Mouse (Mus musculus): ENCODE results near the gene Tmem87a. TPM values are rescaled to one million over a fixed set of nuclear protein-coding genes. Genes with fewer than 3 reads are reported as not detected.

Gene Tmem87a
- polyA plus RNA-seq, 1 experiment, result 9.8 TPM

DNA sequence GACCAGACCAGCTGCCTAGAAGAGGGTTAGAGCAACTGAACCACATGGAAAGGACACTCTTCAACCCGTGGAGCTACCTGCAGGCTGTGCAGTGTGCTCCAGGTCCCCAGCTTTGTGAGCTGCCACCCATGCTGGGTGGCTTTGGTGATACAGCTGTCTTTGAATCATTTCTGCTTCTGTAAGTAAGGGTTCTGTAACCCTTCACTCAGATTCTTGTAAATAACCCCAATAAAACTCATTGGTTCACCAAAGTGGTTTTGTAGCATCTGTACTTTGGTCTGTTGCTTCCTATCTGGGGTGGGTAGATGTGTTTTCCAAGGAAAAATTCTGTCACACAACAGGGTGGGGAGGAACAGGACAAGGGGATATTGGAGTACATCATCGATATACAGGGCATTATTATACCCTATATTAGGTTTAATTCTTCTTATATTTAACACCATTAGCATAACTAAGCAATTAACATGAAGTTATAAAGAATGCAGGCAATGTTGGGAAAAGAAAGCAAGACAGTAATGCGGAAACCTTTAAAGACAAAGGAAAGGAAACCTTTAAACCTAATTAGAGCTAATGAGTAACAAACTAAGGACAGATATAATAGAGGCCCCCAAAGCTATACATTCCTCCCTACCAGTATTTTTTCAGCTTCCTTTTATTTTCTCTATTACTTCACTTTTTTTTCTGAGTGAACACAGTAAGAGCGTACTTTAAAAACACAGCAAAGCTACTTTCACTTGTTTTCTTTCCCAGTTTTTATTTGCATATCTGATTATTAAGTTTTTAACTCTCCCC, 36.3 kb downstream of the Tmem87a start:
- Histone ChIP-seq H3K36me3 (ENCODE audit: control insufficient read depth, insufficient read depth) (peaks cover 78% of the 10 kb centered on the region), H3K27me3 (ENCODE audit: control insufficient read depth, insufficient read depth, insufficient read length) (no peaks in the 10 kb centered on the region), H3K79me2 (ENCODE audit: control insufficient read depth, insufficient read depth) (no peaks in the 10 kb centered on the region), H3K79me3 (ENCODE audit: low read depth) (no peaks in the 10 kb centered on the region), H3ac (ENCODE audit: control insufficient read depth, insufficient read length, low read depth) (no peak overlapping the region), H3K4me3 (ENCODE audit: insufficient read depth, poor library complexity, severe bottlenecking) (no peak overlapping the region)
- TF ChIP-seq MYOD1 (IDR thresholded peaks at IDR 0.05; ENCODE audit: control insufficient read depth, insufficient read length, low read depth) (no peak), FOSL1 (IDR thresholded peaks at IDR 0.05; ENCODE audit: insufficient read depth, low read length, poor library complexity, severe bottlenecking) (no peak), USF1 (IDR thresholded peaks at IDR 0.05; ENCODE audit: low read depth) (no peak), MYOG (IDR thresholded peaks at IDR 0.05; ENCODE audit: control insufficient read depth, extremely low read depth, insufficient read length) (no peak), MAX (IDR thresholded peaks at IDR 0.05) (no peak), CTCF (IDR thresholded peaks at IDR 0.05; ENCODE audit: control insufficient read depth, insufficient read depth, insufficient read length) (no peak)

DNA sequence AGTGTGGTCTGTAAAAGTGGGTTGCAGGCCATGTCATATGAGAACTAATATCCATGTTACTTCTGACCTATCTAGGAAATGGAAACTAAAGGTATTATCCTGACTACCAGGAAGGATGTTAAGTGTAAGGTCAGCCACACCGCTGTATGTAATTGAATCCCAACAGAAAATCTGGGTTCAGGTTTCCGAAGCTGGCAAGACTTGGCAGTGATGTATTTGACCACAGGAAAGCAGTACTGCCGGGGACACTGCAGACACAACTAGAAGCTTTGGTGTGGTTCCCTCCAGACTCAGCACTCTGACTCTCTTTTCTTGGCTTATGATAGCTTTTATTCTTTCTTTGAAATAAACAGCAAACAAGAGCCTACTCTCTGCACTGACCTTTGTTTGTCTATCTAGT, 37.4 kb downstream of the Tmem87a start:
- Histone ChIP-seq H3K4me3 (ENCODE audit: insufficient read depth, poor library complexity, severe bottlenecking) (no peak overlapping the region), H3K27me3 (ENCODE audit: control insufficient read depth, insufficient read depth, insufficient read length) (no peaks in the 10 kb centered on the region), H3K36me3 (ENCODE audit: control insufficient read depth, insufficient read depth) (peaks cover 78% of the 10 kb centered on the region), H3K79me3 (ENCODE audit: low read depth) (no peaks in the 10 kb centered on the region), H3ac (ENCODE audit: control insufficient read depth, insufficient read length, low read depth) (no peak overlapping the region), H3K79me2 (ENCODE audit: control insufficient read depth, insufficient read depth) (no peaks in the 10 kb centered on the region)
- TF ChIP-seq FOSL1 (IDR thresholded peaks at IDR 0.05; ENCODE audit: insufficient read depth, low read length, poor library complexity, severe bottlenecking) (no peak), MYOD1 (IDR thresholded peaks at IDR 0.05; ENCODE audit: control insufficient read depth, insufficient read length, low read depth) (no peak), CTCF (IDR thresholded peaks at IDR 0.05; ENCODE audit: control insufficient read depth, insufficient read depth, insufficient read length) (no peak), MAX (IDR thresholded peaks at IDR 0.05) (no peak), CEBPB (IDR thresholded peaks at IDR 0.05; ENCODE audit: low read depth) (no peak)

DNA sequence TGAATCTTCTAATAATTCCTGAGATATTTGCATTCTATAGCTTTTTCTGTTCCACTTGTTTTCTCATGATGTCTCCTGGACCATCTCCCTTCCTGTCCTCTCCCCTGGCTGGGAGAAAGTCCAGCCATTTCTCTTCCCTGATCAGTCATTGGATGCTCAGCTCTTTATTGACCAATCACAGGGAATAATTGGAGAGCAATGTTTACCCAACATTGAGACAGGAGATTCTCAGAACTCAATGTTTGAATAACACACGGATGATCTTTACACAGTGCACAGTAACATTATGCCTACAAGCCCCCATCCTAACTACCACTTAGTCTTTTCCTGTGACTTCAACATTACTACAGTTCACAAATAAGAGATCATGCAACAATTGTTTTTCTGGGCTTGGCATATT, 43.5 kb downstream of the Tmem87a start:
- Histone ChIP-seq H3K27me3 (ENCODE audit: control insufficient read depth, insufficient read depth, insufficient read length) (no peaks in the 10 kb centered on the region), H3K36me3 (ENCODE audit: control insufficient read depth, insufficient read depth) (peaks cover 75% of the 10 kb centered on the region), H3K79me2 (ENCODE audit: control insufficient read depth, insufficient read depth) (no peaks in the 10 kb centered on the region), H3K4me3 (ENCODE audit: insufficient read depth, poor library complexity, severe bottlenecking) (no peak overlapping the region), H3K79me3 (ENCODE audit: low read depth) (no peaks in the 10 kb centered on the region), H3ac (ENCODE audit: control insufficient read depth, insufficient read length, low read depth) (no peak overlapping the region)
- TF ChIP-seq MYOD1 (IDR thresholded peaks at IDR 0.05; ENCODE audit: control insufficient read depth, insufficient read length, low read depth) (no peak), USF1 (IDR thresholded peaks at IDR 0.05; ENCODE audit: low read depth) (no peak), FOSL1 (IDR thresholded peaks at IDR 0.05; ENCODE audit: insufficient read depth, low read length, poor library complexity, severe bottlenecking) (no peak), MYOG (IDR thresholded peaks at IDR 0.05; ENCODE audit: control insufficient read depth, extremely low read depth, insufficient read length) (no peak), CTCF (IDR thresholded peaks at IDR 0.05; ENCODE audit: control insufficient read depth, insufficient read depth, insufficient read length) (no peak), MAX (IDR thresholded peaks at IDR 0.05) (no peak), CEBPB (IDR thresholded peaks at IDR 0.05; ENCODE audit: low read depth) (no peak)

DNA sequence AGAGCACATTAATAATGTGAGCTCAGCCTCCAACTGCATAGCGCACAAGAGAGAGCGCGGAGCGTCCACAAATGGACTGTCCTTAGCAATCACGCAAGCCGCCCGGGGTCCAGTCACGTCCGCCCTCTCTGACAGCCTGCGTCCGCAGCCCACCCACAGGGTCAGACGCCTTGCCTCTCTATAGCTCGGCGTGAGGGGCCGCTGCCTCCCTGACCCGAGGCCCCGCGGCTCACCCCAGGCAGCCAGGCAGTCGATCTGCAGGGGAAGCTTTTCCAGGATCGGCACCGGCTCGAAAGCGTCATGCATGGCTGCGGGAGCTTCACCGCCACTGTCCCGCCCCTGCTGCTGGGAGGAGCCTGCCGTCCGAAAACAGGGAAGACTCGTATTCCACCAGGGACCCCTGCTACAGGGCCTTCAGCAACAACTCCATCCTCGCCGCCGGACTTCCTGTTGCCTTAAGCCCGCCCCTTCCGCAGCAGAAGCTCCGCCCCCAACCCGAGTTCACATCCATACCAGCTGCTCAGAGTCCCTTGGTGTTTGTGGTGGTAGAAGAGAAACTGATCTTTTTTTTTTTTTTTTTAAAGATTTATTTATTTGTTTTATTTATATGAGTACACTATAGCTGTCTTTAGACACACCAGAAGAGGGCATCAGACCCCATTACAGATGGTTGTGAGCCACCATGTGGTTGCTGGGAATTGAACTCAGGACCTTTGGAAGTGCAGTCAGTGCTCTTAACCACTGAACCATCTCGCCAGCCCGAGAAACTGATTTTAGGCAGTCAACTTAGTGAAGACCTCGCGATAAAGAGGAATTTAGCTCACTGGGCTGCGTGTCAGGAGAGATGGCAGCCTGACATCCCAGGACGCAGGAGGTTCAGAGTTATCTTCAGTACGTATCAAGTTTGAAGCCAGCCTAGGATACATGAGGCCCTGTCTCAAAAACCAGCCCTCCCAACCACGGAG, 50.9 kb downstream of the Tmem87a start, which contains the start of gene Vps39:
TSS of gene Vps39 (minus strand) at position 456 of the 965 bp plus-strand sequence.
- peaks cover 27% of the 10 kb centered on the region for H3K36me3 ChIP-seq (ENCODE audit: control insufficient read depth, insufficient read depth)
- H3K79me3 ChIP-seq (ENCODE audit: low read depth), result no peaks in the 10 kb centered on the region
- peak within 1 kb of the TSS; percentile 78 for H3K4me3 ChIP-seq (ENCODE audit: insufficient read depth, poor library complexity, severe bottlenecking)
- peak within 1 kb of the TSS; percentile 97 for H3ac ChIP-seq (ENCODE audit: control insufficient read depth, insufficient read length, low read depth)
- TF ChIP-seq MYOG (IDR thresholded peaks at IDR 0.05; ENCODE audit: control insufficient read depth, extremely low read depth, insufficient read length) (no peak), CEBPB (IDR thresholded peaks at IDR 0.05; ENCODE audit: low read depth) (no peak), MYOD1 (IDR thresholded peaks at IDR 0.05; ENCODE audit: control insufficient read depth, insufficient read length, low read depth) (no peak), CTCF (IDR thresholded peaks at IDR 0.05; ENCODE audit: control insufficient read depth, insufficient read depth, insufficient read length) (no peak), USF1 (IDR thresholded peaks at IDR 0.05; ENCODE audit: low read depth) (no peak), FOSL1 (IDR thresholded peaks at IDR 0.05; ENCODE audit: insufficient read depth, low read length, poor library complexity, severe bottlenecking) (no peak), MAX (IDR thresholded peaks at IDR 0.05) (no peak)
- peaks cover 37% of the 10 kb centered on the region for H3K79me2 ChIP-seq (ENCODE audit: control insufficient read depth, insufficient read depth)
- no peaks in the 10 kb centered on the region for H3K27me3 ChIP-seq (ENCODE audit: control insufficient read depth, insufficient read depth, insufficient read length)

DNA sequence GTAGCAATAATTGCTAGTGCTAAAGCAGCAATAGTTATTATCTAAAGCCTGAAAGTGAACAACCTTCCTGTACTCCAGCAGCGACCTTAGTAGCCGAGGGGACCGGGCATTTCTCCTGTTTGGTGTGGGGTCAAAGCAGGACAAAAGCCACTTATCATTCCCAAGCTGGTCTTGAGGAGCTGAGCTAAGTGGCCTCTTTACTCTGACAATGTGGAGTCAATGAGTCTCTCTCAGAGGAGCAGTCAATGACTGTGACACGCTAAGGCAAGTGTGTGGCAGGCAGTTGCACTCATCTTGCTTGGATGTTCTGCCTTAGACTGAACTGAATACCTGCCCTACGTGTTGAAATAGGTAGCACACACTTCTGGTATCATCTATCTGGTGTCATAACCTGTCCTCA, 52.6 kb downstream of the Tmem87a start:
- Histone ChIP-seq H3K36me3 (ENCODE audit: control insufficient read depth, insufficient read depth) (peaks cover 17% of the 10 kb centered on the region), H3K27me3 (ENCODE audit: control insufficient read depth, insufficient read depth, insufficient read length) (no peaks in the 10 kb centered on the region), H3K4me3 (ENCODE audit: insufficient read depth, poor library complexity, severe bottlenecking) (no peak overlapping the region)

More for the DNA sequence above, 52.6 kb downstream of the Tmem87a start:
- Histone ChIP-seq H3ac (ENCODE audit: control insufficient read depth, insufficient read length, low read depth) (no peak overlapping the region), H3K79me3 (ENCODE audit: low read depth) (no peaks in the 10 kb centered on the region), H3K79me2 (ENCODE audit: control insufficient read depth, insufficient read depth) (peaks cover 37% of the 10 kb centered on the region)
- TF ChIP-seq MYOG (IDR thresholded peaks at IDR 0.05; ENCODE audit: control insufficient read depth, extremely low read depth, insufficient read length) (no peak), CEBPB (IDR thresholded peaks at IDR 0.05; ENCODE audit: low read depth) (no peak), MYOD1 (IDR thresholded peaks at IDR 0.05; ENCODE audit: control insufficient read depth, insufficient read length, low read depth) (no peak), CTCF (IDR thresholded peaks at IDR 0.05; ENCODE audit: control insufficient read depth, insufficient read depth, insufficient read length) (no peak)
